Mouse (Mus musculus): ENCODE data around the gene Cdh12.

The Cdh12 gene

DNA sequence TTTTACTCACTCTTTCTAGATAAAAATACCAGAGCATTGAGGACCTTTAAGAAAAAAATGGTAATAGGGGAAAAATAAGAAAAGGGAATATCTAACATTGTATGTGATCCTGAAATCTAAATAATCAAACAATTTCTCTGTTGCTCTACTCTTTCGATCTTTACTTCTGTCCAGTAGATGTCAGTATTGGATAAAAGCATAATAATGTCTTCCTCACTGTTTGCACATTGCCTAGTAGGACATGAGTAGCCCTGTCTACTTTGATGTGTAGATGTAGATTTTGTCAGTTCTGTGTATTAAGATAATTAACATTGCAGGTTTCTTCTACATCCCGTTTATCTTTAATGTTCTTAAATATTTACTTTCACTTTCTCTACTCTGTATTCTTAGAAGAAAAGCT lies 1087.8 kb downstream of the Cdh12 start:
- 37% methylated on average over 2 of the region's 2 CpGs for WGBS

DNA sequence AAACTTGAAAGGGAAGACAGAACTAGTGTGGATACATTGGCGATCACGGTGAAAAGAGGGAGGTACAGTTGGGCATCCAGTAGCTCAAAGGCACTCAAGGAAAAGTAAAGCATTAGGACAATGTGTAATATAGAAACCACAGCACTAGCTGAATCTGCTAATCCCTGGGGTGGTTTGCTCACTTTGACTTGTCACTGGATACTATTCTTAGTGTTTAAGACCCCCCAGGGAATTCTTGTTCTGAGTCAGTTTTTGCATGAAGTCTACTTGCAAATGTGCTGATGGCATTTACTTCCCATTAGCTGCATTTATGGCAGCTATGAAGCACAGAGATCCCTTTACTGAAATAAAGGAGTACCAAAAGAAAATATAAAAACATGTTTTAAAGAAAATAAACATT lies 1095.7 kb downstream of the Cdh12 start:
- 93% methylated on average over 2 of the region's 2 CpGs for WGBS

DNA sequence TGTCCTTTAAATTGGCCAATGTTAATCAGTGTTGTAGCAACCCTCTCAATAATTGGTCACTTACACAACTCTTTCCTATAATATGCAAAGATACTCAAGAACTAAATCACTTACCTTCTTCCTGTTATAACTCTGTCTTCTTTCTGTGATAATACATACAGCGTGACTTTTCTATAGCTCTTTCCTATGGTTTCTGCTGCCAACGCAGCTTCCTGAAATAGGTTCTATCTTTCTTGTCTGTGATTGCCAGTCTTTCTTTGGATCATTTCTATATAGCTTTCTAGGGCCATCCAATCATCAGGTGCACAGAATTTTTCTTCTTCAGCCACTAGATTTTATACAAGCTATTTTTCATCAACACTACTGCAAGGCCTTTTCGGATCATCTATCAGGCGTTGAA lies 1106.9 kb downstream of the Cdh12 start:
- WGBS: 71% methylated on average over 4 of the region's 4 CpGs

DNA sequence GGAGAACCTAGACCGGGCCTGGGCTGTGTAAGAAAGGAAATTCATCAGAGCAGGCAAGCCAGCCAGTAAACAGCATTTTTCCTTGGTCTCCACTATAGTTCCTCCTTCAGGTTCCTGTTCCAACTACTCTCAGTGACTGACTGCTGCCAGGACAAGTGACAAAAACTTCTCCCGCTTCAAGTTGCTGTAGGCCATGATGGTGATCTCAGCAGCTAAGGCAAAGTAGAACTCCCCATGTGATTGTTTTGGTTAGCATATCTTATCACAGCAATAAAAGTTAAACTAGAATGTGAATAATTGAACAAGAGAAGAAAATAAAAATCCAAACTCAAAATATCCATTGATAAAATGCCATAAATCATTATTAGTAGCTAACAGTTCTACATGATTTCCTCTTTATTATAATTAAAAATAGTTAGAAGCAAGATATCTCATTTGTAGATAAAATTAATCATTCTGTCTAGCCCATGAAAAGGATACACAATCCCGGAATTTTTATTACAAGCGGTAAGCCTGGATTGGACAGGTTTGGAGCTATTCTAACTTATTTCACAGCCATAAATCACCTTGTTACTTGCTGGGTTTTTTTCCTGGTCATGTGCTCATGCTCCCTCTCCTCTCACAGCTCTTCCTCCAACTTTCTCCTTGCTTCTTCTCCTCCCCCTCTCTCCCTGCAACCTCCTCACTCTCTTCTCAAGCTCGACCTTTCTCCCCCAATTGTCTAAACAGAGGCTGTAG lies 1117.4 kb downstream of the Cdh12 start:
- 85% methylated on average over 5 of the region's 5 CpGs for WGBS

DNA sequence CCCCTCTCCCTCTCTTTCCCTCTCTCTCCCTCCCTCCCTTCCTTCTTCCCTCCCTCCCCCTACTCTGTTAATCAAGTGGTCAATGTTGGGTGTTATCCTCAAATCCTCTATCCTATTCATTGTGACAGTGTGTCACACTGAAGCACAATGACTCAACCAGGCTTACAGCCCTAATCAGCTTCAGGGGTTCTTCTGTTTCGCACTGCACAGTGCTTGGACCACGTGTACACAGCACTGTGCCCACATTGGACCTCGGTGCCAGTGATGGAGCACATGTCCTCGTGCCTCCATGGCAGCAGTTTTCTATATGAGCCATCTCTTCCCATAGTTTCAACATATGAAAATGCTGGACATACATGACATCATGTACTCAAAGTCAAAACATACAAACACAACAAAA lies 1155.4 kb downstream of the Cdh12 start:
- 52% methylated on average over 4 of the region's 4 CpGs for WGBS

All from cerebral cortex, adult 2 months (tissue).